Mouse (Mus musculus) embryonic fibroblast, embryonic 13.5 days (primary cell): ENCODE measurements around the gene Cog4.

Source experiments
- CTCF ChIP-seq: IDR thresholded peaks from 2 replicates; pipeline ENCODE4 v1.5.1; 2011; ENCODE audit warnings: mild to moderate bottlenecking, control low read depth, low read length, moderate library complexity, borderline replicate concordance; ENCODE audit not compliant: insufficient read depth
- POLR2A ChIP-seq: IDR thresholded peaks from 2 replicates; pipeline ENCODE4 v1.6.1; 2011; ENCODE audit warnings: low read depth, mild to moderate bottlenecking, control low read depth, low read length, moderate library complexity

- TF ChIP-seq CTCF: no peak
- no peak for TF ChIP-seq POLR2A
Measured at GRCm38 (mm10) chr8:110803856-110804255, 42.5 kb upstream of the Cog4 start.
